Mouse (Mus musculus) ES-E14 (cell line): ENCODE measurements around the gene Lrrc47.

Experiments
- CHD2 ChIP-seq: IDR thresholded peaks from 2 replicates; pipeline ENCODE4 v1.6.1; 2014; ENCODE audit warnings: mild to moderate bottlenecking, low read depth, low read length, inconsistent platforms
- HCFC1 ChIP-seq: IDR thresholded peaks from 2 replicates; pipeline ENCODE4 v1.6.1; 2012; ENCODE audit warnings: low read length, inconsistent platforms, borderline replicate concordance; ENCODE audit not compliant: insufficient read depth
- MAFK ChIP-seq: IDR thresholded peaks from 2 replicates; pipeline ENCODE4 v1.6.1; 2014; ENCODE audit warnings: mild to moderate bottlenecking, low read depth, low read length, inconsistent platforms; ENCODE audit not compliant: insufficient read depth
- ZC3H11A ChIP-seq: IDR thresholded peaks from 2 replicates; pipeline ENCODE4 v1.6.1; 2012; ENCODE audit warnings: low read depth, mild to moderate bottlenecking, inconsistent platforms, low read length, borderline replicate concordance

- TF ChIP-seq HCFC1 (no peak), CHD2 (no peak), ZC3H11A (no peak; the same call in 1 of the 2 replicates), MAFK (no peak)
Observed at GRCm38 (mm10) chr4:154053065-154053464, 41.5 kb downstream of the Lrrc47 start.
